Mouse (Mus musculus) heart, postnatal 0 days (tissue): ENCODE results near the gene Tex19.2.

Source experiments
- CTCF ChIP-seq: IDR thresholded peaks from 2 replicates; pipeline ENCODE4 v1.5.1; 2016; ENCODE audit warnings: antibody characterized with exemption, control low read depth, low read depth
- EP300 ChIP-seq: IDR thresholded peaks from 2 replicates; pipeline ENCODE4 v1.6.1; 2016; ENCODE audit warnings: antibody characterized with exemption, low read depth

- no peak for TF ChIP-seq CTCF
- TF ChIP-seq EP300, result no peak
These were observed 19.2 kb upstream of the Tex19.2 start for GRCm38 (mm10) chr11:121137682-121138081.
